Mouse (Mus musculus) erythroblast, adult 5-6 weeks (primary cell): Measurements from ENCODE around the gene Ifnl3. TPM values are rescaled to one million over a fixed set of nuclear protein-coding genes. Genes with fewer than 3 reads are reported as not detected.

Source experiments
- ATAC-seq: replicated peaks from 2 replicates; pipeline ENCODE4 v1.8.0; 2016; ENCODE audit warnings: moderate number of reproducible peaks, mild to moderate bottlenecking, moderate TSS enrichment, inconsistent platforms; ENCODE audit not compliant: poor library complexity, low FRiP score, severe bottlenecking
- total RNA-seq, 2 experiments: library from RNA; stranded (forward) in 1 of 2; stranded (reverse) in 1 of 2; fragments of 150-400 nt in 1 of 2; fragments of 200-764, 138-1000 nt in 1 of 2; gene quantifications; 2 replicates each; pipeline versions ENCODE4 v1.2.3 to v1.2.4; 2015 to 2017; ENCODE audit warnings: low replicate concordance in 2 of 2

Gene Ifnl3
- total RNA-seq, 2 experiments from 2014 or later = not detected

DNA sequence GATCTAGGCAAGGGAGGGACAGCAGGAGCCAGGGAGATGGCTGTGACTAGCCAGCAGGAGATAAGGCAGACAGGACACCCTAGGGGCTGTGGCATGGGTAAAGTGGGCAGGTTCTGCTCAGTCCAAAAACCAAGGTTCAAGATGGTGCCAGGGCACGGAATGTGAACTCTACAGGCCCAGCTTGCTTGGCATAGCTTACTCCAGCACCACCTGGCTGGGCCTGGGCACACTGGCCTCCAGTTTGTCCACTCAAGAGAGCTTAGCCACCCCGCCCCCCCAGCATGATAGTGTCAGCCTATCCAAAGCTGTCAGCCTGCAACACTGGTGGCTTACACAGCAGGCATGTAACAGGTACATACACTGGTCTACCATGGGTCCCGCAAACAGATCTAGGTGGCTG lies 50.6 kb downstream of the Ifnl3 start:
- no peak for ATAC-seq

Other genes with a start within 250 kb of the Ifnl3 start
- gene Eid2b, start 245.1 kb upstream of the Ifnl3 start, total RNA-seq (2015; ENCODE audit: low replicate concordance) = 0.58 TPM in 1 of 2 replicates, not detected in the other
- 1.7 and 3.0 TPM in 2 replicates for gene Eid2b, start 245.1 kb upstream of the Ifnl3 start, total RNA-seq (2017; ENCODE audit: low replicate concordance)
- gene Selenov, start 231.7 kb upstream of the Ifnl3 start, total RNA-seq (2015; ENCODE audit: low replicate concordance) = not detected in 2 replicates
- gene Selenov, start 231.7 kb upstream of the Ifnl3 start, total RNA-seq (2017; ENCODE audit: low replicate concordance) = not detected in 2 replicates
- not detected in 2 replicates for gene Dll3, start 220.6 kb upstream of the Ifnl3 start, total RNA-seq (2015; ENCODE audit: low replicate concordance)
- not detected in 2 replicates for gene Dll3, start 220.6 kb upstream of the Ifnl3 start, total RNA-seq (2017; ENCODE audit: low replicate concordance)
- gene Timm50, start 210.8 kb upstream of the Ifnl3 start, total RNA-seq (2015; ENCODE audit: low replicate concordance) = 6.3 and 13.2 TPM in 2 replicates
- gene Timm50, start 210.8 kb upstream of the Ifnl3 start, total RNA-seq (2017; ENCODE audit: low replicate concordance) = 6.7 and 9.4 TPM in 2 replicates
- 15.9 and 18.6 TPM in 2 replicates for gene Supt5, start 184.1 kb upstream of the Ifnl3 start, total RNA-seq (2015; ENCODE audit: low replicate concordance)
- 21.6 and 24.4 TPM in 2 replicates for gene Supt5, start 184.1 kb upstream of the Ifnl3 start, total RNA-seq (2017; ENCODE audit: low replicate concordance)
- 649 and 667 TPM in 2 replicates for gene Rps16, start 172.2 kb upstream of the Ifnl3 start, total RNA-seq (2015; ENCODE audit: low replicate concordance)
- 67.6 and 181 TPM in 2 replicates for gene Rps16, start 172.2 kb upstream of the Ifnl3 start, total RNA-seq (2017; ENCODE audit: low replicate concordance)
- 4.4 and 6.1 TPM in 2 replicates for gene Plekhg2, start 150.2 kb upstream of the Ifnl3 start, total RNA-seq (2015; ENCODE audit: low replicate concordance)
- 0.98 and 4.1 TPM in 2 replicates for gene Plekhg2, start 150.2 kb upstream of the Ifnl3 start, total RNA-seq (2017; ENCODE audit: low replicate concordance)
- gene Zfp36, start 142.6 kb upstream of the Ifnl3 start, total RNA-seq (2015; ENCODE audit: low replicate concordance) = 47.0 and 53.2 TPM in 2 replicates
- gene Zfp36, start 142.6 kb upstream of the Ifnl3 start, total RNA-seq (2017; ENCODE audit: low replicate concordance) = 7.7 and 15.1 TPM in 2 replicates
- 6.3 and 9.0 TPM in 2 replicates for gene Med29, start 130.1 kb upstream of the Ifnl3 start, total RNA-seq (2015; ENCODE audit: low replicate concordance)
- gene Med29, start 130.1 kb upstream of the Ifnl3 start, total RNA-seq (2017; ENCODE audit: low replicate concordance) = 3.4 TPM in 1 of 2 replicates, not detected in the other
- gene Paf1, start 129.9 kb upstream of the Ifnl3 start, total RNA-seq (2015; ENCODE audit: low replicate concordance) = 26.1 and 32.9 TPM in 2 replicates
- 16.7 and 24.7 TPM in 2 replicates for gene Paf1, start 129.9 kb upstream of the Ifnl3 start, total RNA-seq (2017; ENCODE audit: low replicate concordance)
- gene Gmfg, start 85.4 kb upstream of the Ifnl3 start, total RNA-seq (2015; ENCODE audit: low replicate concordance) = 69.4 and 105 TPM in 2 replicates
- gene Gmfg, start 85.4 kb upstream of the Ifnl3 start, total RNA-seq (2017; ENCODE audit: low replicate concordance) = 115 and 118 TPM in 2 replicates
- 6.9 TPM in 1 of 2 replicates, not detected in the other for gene Lrfn1, start 70.9 kb upstream of the Ifnl3 start, total RNA-seq (2015; ENCODE audit: low replicate concordance)
- gene Lrfn1, start 70.9 kb upstream of the Ifnl3 start, total RNA-seq (2017; ENCODE audit: low replicate concordance) = not detected in 2 replicates
- not detected in 2 replicates for gene Ifnl2, start 12.4 kb upstream of the Ifnl3 start, total RNA-seq (2015; ENCODE audit: low replicate concordance)
- not detected in 2 replicates for gene Ifnl2, start 12.4 kb upstream of the Ifnl3 start, total RNA-seq (2017; ENCODE audit: low replicate concordance)
- gene Sycn, start 18.0 kb downstream of the Ifnl3 start, total RNA-seq (2015; ENCODE audit: low replicate concordance) = not detected in 2 replicates
- gene Sycn, start 18.0 kb downstream of the Ifnl3 start, total RNA-seq (2017; ENCODE audit: low replicate concordance) = not detected in 2 replicates
- 0.84 TPM in 1 of 2 replicates, not detected in the other for gene Nccrp1, start 24.4 kb downstream of the Ifnl3 start, total RNA-seq (2015; ENCODE audit: low replicate concordance)
- not detected in 2 replicates for gene Nccrp1, start 24.4 kb downstream of the Ifnl3 start, total RNA-seq (2017; ENCODE audit: low replicate concordance)
- gene Samd4b, start 75.3 kb downstream of the Ifnl3 start, total RNA-seq (2015; ENCODE audit: low replicate concordance) = 7.3 and 11.9 TPM in 2 replicates
- gene Samd4b, start 75.3 kb downstream of the Ifnl3 start, total RNA-seq (2017; ENCODE audit: low replicate concordance) = 3.1 and 4.8 TPM in 2 replicates
- 3.1 and 3.5 TPM in 2 replicates for gene Pak4, start 75.3 kb downstream of the Ifnl3 start, total RNA-seq (2015; ENCODE audit: low replicate concordance)
- gene Pak4, start 75.3 kb downstream of the Ifnl3 start, total RNA-seq (2017; ENCODE audit: low replicate concordance) = 2.0 and 6.4 TPM in 2 replicates
- gene Acp7, start 108.5 kb downstream of the Ifnl3 start, total RNA-seq (2015; ENCODE audit: low replicate concordance) = not detected in 2 replicates
- gene Acp7, start 108.5 kb downstream of the Ifnl3 start, total RNA-seq (2017; ENCODE audit: low replicate concordance) = not detected in 2 replicates
- gene Fbxo27, start 170.0 kb downstream of the Ifnl3 start, total RNA-seq (2015; ENCODE audit: low replicate concordance) = 1.7 TPM in 1 of 2 replicates, not detected in the other
- 0.28 TPM in 1 of 2 replicates, not detected in the other for gene Fbxo27, start 170.0 kb downstream of the Ifnl3 start, total RNA-seq (2017; ENCODE audit: low replicate concordance)
- 1.3 TPM in 1 of 2 replicates, not detected in the other for gene Fbxo17, start 194.0 kb downstream of the Ifnl3 start, total RNA-seq (2015; ENCODE audit: low replicate concordance)
- 2.4 TPM in 1 of 2 replicates, not detected in the other for gene Fbxo17, start 194.0 kb downstream of the Ifnl3 start, total RNA-seq (2017; ENCODE audit: low replicate concordance)
- gene Mrps12, start 219.0 kb downstream of the Ifnl3 start, total RNA-seq (2015; ENCODE audit: low replicate concordance) = 31.1 and 44.8 TPM in 2 replicates
- 6.1 and 8.1 TPM in 2 replicates for gene Mrps12, start 219.0 kb downstream of the Ifnl3 start, total RNA-seq (2017; ENCODE audit: low replicate concordance)
- 0.84 TPM in 1 of 2 replicates, not detected in the other for gene Sars2, start 219.2 kb downstream of the Ifnl3 start, total RNA-seq (2015; ENCODE audit: low replicate concordance)
- gene Sars2, start 219.2 kb downstream of the Ifnl3 start, total RNA-seq (2017; ENCODE audit: low replicate concordance) = 1.8 and 4.3 TPM in 2 replicates
- not detected in 2 replicates for gene Ccer2, start 233.3 kb downstream of the Ifnl3 start, total RNA-seq (2015; ENCODE audit: low replicate concordance)
- not detected in 2 replicates for gene Ccer2, start 233.3 kb downstream of the Ifnl3 start, total RNA-seq (2017; ENCODE audit: low replicate concordance)
- 18.3 and 21.5 TPM in 2 replicates for gene Sirt2, start 243.9 kb downstream of the Ifnl3 start, total RNA-seq (2015; ENCODE audit: low replicate concordance)
- gene Sirt2, start 243.9 kb downstream of the Ifnl3 start, total RNA-seq (2017; ENCODE audit: low replicate concordance) = 6.0 and 9.8 TPM in 2 replicates
- gene Nfkbib, start 244.7 kb downstream of the Ifnl3 start, total RNA-seq (2015; ENCODE audit: low replicate concordance) = 2.9 and 3.8 TPM in 2 replicates
- 2.2 and 3.6 TPM in 2 replicates for gene Nfkbib, start 244.7 kb downstream of the Ifnl3 start, total RNA-seq (2017; ENCODE audit: low replicate concordance)